Mouse (Mus musculus): Measurements from ENCODE around the gene Mpo.

DNA sequence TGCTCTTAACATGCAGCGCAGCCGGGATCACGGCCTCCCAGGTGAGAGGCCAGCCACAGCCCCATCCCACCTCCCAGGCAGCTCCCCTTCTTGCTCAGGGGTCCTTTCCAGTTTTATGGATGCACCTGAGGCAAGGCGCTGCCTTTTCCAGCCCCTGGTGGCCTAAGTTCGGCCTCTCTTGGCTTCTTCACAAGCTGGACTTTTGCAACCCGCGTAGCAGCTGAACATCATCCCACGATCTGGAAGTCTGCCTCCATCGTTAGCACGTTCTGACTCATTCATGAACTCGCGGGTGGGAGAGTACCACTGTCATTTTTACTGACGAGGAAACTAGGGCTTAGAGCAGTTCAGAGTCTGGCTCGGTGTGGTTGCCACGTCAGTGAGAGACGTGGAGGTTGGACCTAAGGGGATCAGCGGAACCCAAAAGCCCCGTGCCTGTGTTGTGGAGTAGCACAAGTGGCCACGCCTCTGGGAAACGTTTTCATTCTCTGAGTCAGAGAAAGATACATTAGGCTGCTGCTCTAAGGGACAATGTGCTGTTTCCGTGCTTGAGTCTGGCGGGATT lies 8.4 kb downstream of the Mpo start:
- TF ChIP-seq CTCF (IDR thresholded peaks at IDR 0.05; ENCODE audit: low read depth, low read length) (no peak), GATA1 (IDR thresholded peaks at IDR 0.05; ENCODE audit: borderline replicate concordance, low read length) (no peak), GATA2 (IDR thresholded peaks at IDR 0.05; ENCODE audit: borderline replicate concordance, low read depth, low read length) (no peak), TAL1 (conservative IDR thresholded peaks at IDR 0.05; ENCODE audit: low read depth, low read length) (no peak), POLR2AphosphoS5 (IDR thresholded peaks at IDR 0.05; ENCODE audit: insufficient replicate concordance, low read depth, low read length) (no peak)

All from G1E (cell line).